Mouse (Mus musculus) left cerebral cortex, adult 18-20 months (tissue): ENCODE data around the gene Acy3. TPM values are rescaled to one million over a fixed set of nuclear protein-coding genes. Genes with fewer than 3 reads are reported as not detected.
A peak's percentile ranks its signal among the peaks of the same experiment; 100 is the strongest.
"Not testable (repeated sequence)": the region's sequence is repeated elsewhere in the genome, so short reads cannot be mapped to it uniquely, and the experiment has no call there.

Source experiments
- DNase-seq, 2 experiments: peaks; one replicate each; pipeline ENCODE4 v3.0.0; 2021 to 2022; ENCODE audit warnings: low spot score in 2 of 2, mixed read lengths in 1 of 2
- long read RNA-seq, 2 experiments: library from polyadenylated mRNA; stranded (forward); transcript quantifications; one replicate each; pipeline ENCODE4 v2.0.0; 2021
- total RNA-seq, 2 experiments: library from RNA; stranded (reverse); gene quantifications; 2 replicates each; pipeline ENCODE4 v1.2.3; 2021

The Acy3 gene
- 1 to 10 TPM; 2.6 to 5.2 TPM for total RNA-seq
- long read RNA-seq, experiment 1, partial matches to known transcripts, result 2 of 4 reads
- long read RNA-seq, experiment 1, other reads (novel, unspliced or antisense), result 1 of 4 reads
- long read RNA-seq, experiment 2, partial matches to known transcripts, result 1 of 1 reads
- long read RNA-seq, experiment 2, other reads (novel, unspliced or antisense), result 0 of 1 reads

GRCm38 (mm10) chr19:3986334-3986733 is at the start of gene Acy3:
Gene Acy3 (plus strand): TSS chr19:3986570.
- DNase-seq, result peak; percentile 53 to 59

GRCm38 (mm10) chr19:3942315-3942714 is 44.1 kb upstream of the Acy3 start:
- no peak for DNase-seq

GRCm38 (mm10) chr19:3942986-3943735 is 43.2 kb upstream of the Acy3 start:
- no peak for DNase-seq

DNA sequence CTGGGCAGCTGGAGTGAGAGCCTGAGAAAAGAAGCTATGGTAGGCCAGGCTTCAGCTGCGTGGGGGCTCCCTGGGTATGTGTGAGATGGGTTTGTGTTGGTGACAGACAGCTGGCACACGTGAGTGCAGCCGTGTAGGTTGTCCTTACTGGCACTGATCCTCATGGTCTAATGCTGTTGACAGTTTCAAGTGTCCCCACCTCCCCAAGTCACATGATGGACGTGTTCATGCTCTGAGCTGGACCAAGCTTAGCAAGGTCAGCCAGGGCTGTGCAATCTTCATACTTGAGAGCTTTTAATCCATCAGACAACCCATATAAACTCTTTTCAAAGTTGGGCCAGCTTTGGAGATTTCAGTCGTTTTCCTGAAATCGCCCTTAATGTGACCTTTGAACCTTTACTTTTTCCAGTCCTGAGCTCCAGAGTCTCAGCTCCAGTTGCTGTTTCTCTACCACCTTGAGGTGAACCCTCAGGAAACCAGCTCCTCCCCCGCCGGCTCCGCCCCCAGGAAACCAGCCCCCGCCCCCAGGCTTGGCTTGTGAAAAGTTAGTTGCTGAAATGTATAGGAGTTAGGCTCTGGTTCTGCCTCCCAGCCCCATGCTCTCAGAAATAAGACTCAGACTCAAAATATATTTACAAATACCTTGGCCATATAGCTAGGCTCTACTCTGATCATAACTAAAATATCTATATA is 40.4 kb upstream of the Acy3 start:
- DNase-seq, result no peak

- DNase-seq, result peak; percentile 70 to 81
Observed at GRCm38 (mm10) chr19:3946715-3947114, 39.7 kb upstream of the Acy3 start.

DNA sequence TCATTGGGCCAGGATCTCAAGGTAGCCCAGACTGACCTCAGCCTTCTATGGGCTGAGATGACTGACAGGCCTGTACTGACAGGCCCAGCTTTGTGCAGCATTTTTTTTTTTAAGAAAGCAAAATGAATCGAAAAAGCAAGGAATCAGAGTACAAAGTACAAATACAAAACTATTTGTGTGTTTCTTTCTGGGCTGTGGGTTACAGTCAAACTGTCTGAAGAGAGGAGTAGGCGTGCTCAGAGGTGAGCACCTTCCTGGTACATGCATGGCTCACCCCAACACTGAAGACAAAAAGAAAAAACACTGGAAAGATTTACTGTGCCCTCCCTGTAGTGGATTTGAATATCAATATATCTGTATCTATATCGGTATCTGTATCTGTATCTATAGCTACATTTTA is 38.6 kb upstream of the Acy3 start:
- no peak for DNase-seq

GRCm38 (mm10) chr19:3948546-3948945 is 37.8 kb upstream of the Acy3 start:
- no peak for DNase-seq

DNA sequence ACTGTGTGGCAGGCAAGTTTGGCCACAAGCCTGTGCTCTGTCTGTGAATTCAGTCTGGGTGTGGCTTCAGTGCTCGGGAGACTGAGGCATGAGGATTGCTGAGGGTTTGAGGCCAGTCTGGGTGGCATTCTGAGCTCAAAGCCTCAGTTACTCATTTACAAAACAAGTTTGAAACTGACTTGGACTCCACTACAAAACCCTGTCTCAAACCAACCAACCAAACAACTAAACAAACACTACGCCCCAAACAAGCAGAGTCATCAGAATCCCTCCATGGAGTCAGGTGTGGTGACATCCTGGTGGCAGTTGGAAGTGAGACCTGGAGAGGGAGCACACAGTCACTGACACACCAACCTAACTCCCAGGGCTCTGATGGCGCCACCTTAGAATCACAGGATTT is 36.0 kb upstream of the Acy3 start:
- DNase-seq, result no peak

- DNase-seq, result no peak
Observed at GRCm38 (mm10) chr19:3951461-3951860, 34.9 kb upstream of the Acy3 start.

DNA sequence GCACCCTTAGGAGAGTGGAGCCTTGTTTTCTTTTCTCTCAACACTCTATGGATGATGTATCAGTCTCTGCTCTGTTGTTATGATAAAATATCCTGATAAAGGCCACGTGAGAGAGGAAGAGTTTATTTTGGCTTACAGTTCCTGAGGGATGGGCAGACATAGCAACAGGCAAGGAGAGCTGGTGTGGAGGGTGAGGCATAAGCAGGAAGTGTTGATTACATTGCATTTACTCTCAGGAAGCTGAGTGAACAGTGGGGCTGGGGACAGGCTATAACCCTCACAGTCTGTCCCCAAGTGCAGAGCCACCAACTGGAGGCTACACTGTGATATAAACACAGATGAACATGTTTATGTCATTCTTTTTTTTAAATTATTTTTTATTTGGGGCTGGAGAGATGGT is 34.3 kb upstream of the Acy3 start:
- no peak for DNase-seq

DNA sequence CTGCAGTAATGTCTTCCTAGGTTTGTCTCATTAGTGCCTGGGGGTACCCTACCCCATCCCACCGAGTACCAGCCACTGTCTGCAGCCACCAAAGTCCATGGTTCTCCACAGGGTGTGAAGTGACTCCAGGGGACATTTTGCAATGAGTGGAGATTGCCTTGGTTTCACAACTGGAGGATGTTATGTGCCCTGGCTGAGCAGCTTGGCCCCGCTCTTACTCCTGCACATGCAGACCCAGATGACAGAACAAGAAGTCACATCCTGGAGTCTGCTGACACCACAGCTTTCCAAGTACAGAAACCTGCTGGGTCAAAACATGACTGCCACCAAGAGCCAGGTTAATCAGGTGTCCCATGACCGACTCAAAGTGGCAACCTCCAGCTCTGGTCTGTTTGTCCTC is 31.3 kb upstream of the Acy3 start:
- DNase-seq, result no peak

GRCm38 (mm10) chr19:3955804-3956203 is 30.6 kb upstream of the Acy3 start:
- DNase-seq, result no peak

GRCm38 (mm10) chr19:3957296-3958036 is 28.9 kb upstream of the Acy3 start:
- DNase-seq, result not testable (repeated sequence)

- no peak for DNase-seq
Observed at GRCm38 (mm10) chr19:3958470-3958869, 27.9 kb upstream of the Acy3 start, which contains the start of gene Aldh3b3. Gene Aldh3b3 (plus strand): TSS chr19:3958645.

DNA sequence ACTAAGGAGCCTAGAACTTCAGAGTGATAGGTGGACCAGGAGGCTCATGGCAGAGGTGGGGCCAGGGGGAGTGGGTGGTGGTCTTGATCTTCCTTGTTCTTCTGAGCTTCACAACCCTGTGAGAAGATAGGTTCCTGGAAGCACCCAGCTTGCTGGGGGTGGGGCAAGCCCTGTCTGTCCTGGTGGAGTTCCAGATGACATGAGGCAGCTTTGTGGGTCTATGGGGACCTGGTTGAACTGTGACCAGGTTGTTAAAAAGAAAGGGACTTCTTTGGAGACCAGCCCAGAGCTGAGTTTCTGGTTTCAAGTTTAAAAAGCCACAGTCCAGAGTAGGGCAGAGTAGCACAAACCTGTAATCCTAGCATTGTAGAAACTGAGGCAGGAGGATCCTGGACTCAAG is 27.3 kb upstream of the Acy3 start:
- no peak for DNase-seq

GRCm38 (mm10) chr19:3960211-3960610 is 26.2 kb upstream of the Acy3 start:
- no peak for DNase-seq

DNA sequence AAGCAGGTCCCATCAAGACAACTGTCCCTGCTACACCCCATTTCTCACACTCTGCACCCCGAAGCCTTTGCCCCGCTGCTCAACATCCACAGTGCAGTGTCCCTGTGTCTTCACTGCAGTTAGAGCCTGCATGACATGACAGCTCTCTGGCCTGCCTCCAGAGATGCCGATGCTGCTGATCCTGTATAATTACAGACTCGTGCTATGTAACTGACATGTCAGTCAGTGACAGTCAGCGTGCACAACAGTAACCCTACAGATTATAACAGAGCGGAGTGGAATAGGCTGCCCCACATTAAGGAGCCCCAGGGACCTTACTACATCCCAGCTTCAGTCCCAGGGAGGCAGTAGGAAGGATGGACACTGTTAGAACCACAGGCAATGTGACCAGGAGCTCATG is 24.6 kb upstream of the Acy3 start:
- DNase-seq, result not testable (repeated sequence)

DNA sequence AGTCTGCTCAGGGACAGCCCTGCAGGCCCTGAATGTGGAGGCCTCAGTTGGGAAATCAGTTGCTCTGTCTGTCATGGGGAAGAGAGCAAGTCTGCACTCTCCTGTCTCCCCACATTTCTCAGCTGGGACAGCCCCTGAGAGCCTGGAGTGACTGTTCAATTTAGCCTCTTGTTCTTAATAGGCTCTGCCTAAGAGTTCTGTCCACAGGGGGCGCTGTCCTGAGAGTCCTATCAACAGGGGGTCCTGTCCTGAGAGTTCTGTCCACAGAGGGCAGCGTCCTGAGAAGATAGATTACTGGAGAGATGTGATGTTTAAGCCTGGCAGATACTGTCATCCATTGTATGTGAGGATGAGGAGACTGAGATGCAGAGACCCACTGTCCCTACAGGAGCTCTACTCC is 23.9 kb upstream of the Acy3 start:
- DNase-seq, result no peak

GRCm38 (mm10) chr19:3964030-3964429 is 22.3 kb upstream of the Acy3 start:
- DNase-seq, result no peak

DNA sequence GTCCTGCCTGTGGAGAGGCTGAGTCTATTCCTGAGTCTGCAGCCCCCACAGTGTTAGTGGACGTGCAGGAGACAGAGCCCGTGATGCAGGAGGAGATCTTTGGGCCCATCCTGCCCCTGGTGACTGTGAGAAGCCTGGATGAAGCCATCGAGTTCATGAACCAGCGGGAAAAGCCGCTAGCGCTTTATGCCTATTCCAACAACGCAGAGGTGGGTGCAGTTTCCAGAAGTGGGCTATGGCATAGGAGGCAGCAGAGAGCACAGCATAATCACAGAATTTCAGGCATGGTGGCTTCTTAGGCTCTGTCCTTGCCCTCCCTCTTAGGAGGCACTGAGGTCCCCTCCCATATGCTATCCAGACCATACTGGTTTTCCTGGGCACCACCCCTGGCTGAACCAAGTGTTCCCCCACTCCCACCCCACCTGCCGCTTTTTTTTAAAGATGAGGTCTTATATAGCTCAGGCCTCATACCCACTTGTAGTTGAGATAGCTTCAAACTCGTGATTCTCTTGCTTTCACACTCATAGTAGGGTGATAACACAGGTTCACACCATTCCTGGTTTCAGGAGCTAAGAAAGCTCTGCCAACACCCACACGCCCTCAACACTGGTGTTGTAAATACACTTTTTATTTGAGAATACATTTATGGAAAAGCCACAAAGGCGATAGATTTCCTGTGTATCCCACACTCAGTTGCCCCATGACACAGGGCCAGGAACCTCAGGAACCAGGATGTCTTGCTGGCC is 19.9 kb upstream of the Acy3 start:
- DNase-seq, result no peak

GRCm38 (mm10) chr19:3967258-3967657 is 19.1 kb upstream of the Acy3 start:
- no peak for DNase-seq
